In the genomic region with DNA sequence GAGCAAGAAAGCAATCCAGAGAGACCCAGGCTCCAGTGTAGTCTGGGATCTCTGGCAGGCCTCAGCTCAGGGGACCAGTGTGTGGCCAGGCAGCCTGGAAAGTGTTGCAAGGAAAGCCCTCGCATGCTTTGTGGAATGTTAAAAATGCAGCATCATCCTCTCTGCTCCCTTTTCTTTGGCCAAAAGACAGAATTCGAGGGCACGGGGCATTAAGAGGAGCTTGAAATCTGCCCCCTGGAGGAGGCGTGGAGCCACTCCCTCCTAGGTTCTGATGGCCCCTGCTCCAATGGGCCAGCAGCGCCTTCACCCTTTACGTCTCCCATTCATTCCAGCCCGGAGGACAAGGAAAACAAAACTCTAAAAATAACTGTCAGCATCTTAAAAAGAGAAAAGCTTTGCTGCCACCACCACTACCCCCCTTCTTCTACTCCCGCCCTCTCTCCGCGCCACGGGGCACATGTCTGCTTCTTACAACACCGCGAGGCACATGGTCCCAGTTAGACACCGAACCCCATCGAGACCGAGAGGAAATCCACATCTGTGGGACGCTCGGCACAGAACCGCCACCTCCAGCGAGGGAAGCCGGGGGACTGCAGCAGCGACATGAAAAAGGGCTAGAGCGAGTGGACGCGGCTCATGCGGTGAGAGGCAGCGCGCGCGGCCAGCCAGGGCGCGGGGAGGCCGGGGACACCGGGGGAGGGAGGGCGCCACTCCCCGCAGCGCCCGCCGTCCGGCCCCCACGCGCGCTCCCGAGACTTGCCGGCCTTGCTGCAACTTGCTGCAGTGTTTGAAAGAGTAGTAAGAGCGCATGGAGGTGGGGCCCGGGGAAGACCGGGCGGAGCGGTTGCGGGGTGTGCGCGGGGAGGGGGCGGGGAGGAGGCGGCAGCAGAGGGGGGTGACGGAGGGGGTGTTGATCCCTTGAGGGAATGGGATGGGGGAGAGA, we compare ENCODE assay signal across 8 mouse cellular contexts. TPM values are rescaled to one million over a fixed set of nuclear protein-coding genes. Genes with fewer than 3 reads are reported as not detected.
DNase-seq lines count a peak whose midpoint lies in the region; ATAC-seq and TF ChIP-seq lines count a peak whose summit lies in the region.

A gene (plus strand): TSS at position 279 of the 943 bp plus-strand sequence.

- H3K4me1 ChIP-seq in spleen, adult 2 months (ENCODE audit: control insufficient read depth, insufficient read depth, insufficient read length), result no peaks in the 10 kb centered on the region
- peaks cover 2% of the 10 kb centered on the region; the same call in 1 of the 2 replicates for H3K4me1 ChIP-seq in cortical plate, adult 2 months (ENCODE audit: control insufficient read depth, insufficient read depth, low read length)
- H3K4me1 ChIP-seq in liver, postnatal 0 days (ENCODE audit: insufficient read depth), result no peaks in the 10 kb centered on the region

- no peaks in the 10 kb centered on the region for H3K9me3 ChIP-seq in liver, postnatal 0 days (ENCODE audit: low read length)

- peak within 1 kb of the TSS; percentile 46 for H3K4me2 ChIP-seq in liver, postnatal 0 days (ENCODE audit: low read depth, low read length)

- intact Hi-C loops in gastrocnemius, postnatal 36 days (cut with DNase I), result no loop called here

- TF ChIP-seq EP300 in liver, postnatal 0 days (IDR thresholded peaks at IDR 0.05; ENCODE audit: low read depth), result no peak

- no peak for DNase-seq in spleen, adult 2 months (ENCODE audit: low read depth in 1 of 2, low spot score in 2 of 2)
- no peak for DNase-seq in spleen, postnatal 4 days (ENCODE audit: low spot score in 2 of 2)
- peak; percentile 6 to 14 for DNase-seq in gastrocnemius, postnatal 36 days
- peak; percentile 18 to 48 for DNase-seq in layer of hippocampus, adult 18-20 months (ENCODE audit: low spot score in 2 of 2)
- peak; percentile 11 for DNase-seq in liver, postnatal 0 days
- peak; percentile 64 for DNase-seq in right cerebral cortex, adult 18-20 months
- DNase-seq in spleen, adult 18-20 months, result no peak

- ATAC-seq in liver, postnatal 0 days, result no peak

- 6% methylated on average over 54 of the region's 56 CpGs for WGBS in spleen, adult 2 months
- WGBS in liver, postnatal 0 days (ENCODE audit: insufficient replicate concordance), result 5% methylated on average over 53 of the region's 56 CpGs

- H3K4me3 ChIP-seq in spleen, adult 2 months (ENCODE audit: extremely low read depth, insufficient read depth, insufficient read length), result peak within 1 kb of the TSS; percentile 3; the same call in 1 of the 2 replicates
- peak within 1 kb of the TSS; percentile 56 for H3K4me3 ChIP-seq in cortical plate, adult 2 months (ENCODE audit: insufficient read depth, low read length)
- H3K4me3 ChIP-seq in liver, postnatal 0 days (ENCODE audit: low read depth, low read length), result peak within 1 kb of the TSS; percentile 20

- no peak for TF ChIP-seq CTCF in spleen, adult 2 months (IDR thresholded peaks at IDR 0.05; ENCODE audit: extremely low read depth, insufficient read depth, insufficient read length, insufficient replicate concordance)
- TF ChIP-seq CTCF in cortical plate, adult 2 months (IDR thresholded peaks at IDR 0.05; ENCODE audit: extremely low read depth, insufficient read depth, low read length), result no peak
- no peak for TF ChIP-seq CTCF in liver, postnatal 0 days (IDR thresholded peaks at IDR 0.05; ENCODE audit: low read depth)

- no peak within 1 kb of the TSS for H3K9ac ChIP-seq in liver, postnatal 0 days (replicated peaks)

- no peaks in the 10 kb centered on the region for H3K27me3 ChIP-seq in spleen, adult 2 months (ENCODE audit: control insufficient read depth, insufficient read depth, low read length)
- peaks cover 16% of the 10 kb centered on the region for H3K27me3 ChIP-seq in liver, postnatal 0 days (ENCODE audit: insufficient read depth, low read length)

- H3K36me3 ChIP-seq in spleen, adult 2 months (ENCODE audit: control insufficient read depth, insufficient read depth, low read length), result no peaks in the 10 kb centered on the region
- no peaks in the 10 kb centered on the region for H3K36me3 ChIP-seq in liver, postnatal 0 days (replicated peaks; ENCODE audit: insufficient read depth, low read length)

- H3K27ac ChIP-seq in spleen, adult 2 months (ENCODE audit: insufficient read depth, low read length), result no peak within 1 kb of the TSS
- 0 out of 2 replicates have a peak within 1 kb of the TSS, but pooled peaks have one; percentile 17 for H3K27ac ChIP-seq in cortical plate, adult 2 months (ENCODE audit: insufficient read depth, low read length)
- H3K27ac ChIP-seq in liver, postnatal 0 days (ENCODE audit: low read depth), result no peak within 1 kb of the TSS

- no peak for TF ChIP-seq POLR2A in spleen, adult 2 months (IDR thresholded peaks at IDR 0.05; ENCODE audit: low read depth, low read length)
- TF ChIP-seq POLR2A in cortical plate, adult 2 months (IDR thresholded peaks at IDR 0.05; ENCODE audit: extremely low read depth, insufficient read depth, low read length), result no peak

RNA-seq across cellular contexts. Expression of the gene that starts here (rescaled TPM):
- polyA plus RNA-seq in spleen, adult 2 months (2012; rRNA removed), result not detected in 2 replicates
- polyA plus RNA-seq in cortical plate, adult 2 months (2012; rRNA removed), result 2.1 and 3.0 TPM in 2 replicates
- under 1 TPM; 0.10 TPM for total RNA-seq in gastrocnemius, postnatal 36 days (2021)
- total RNA-seq in layer of hippocampus, adult 18-20 months (2021), result 10 to 100 TPM in 1 of 2 experiments, 1 to 10 TPM in 1; 8.6 to 11.9 TPM
- polyA plus RNA-seq in liver, postnatal 0 days (2015; fragmentation: Nextera tagmentation; extraction: Ambion mirVana), result not detected in 2 replicates

Comparison
In these comparisons a context has a peak if more than half of its experiments do, and no peak if none do; other contexts are left out.
1. RNA of the gene that starts here (total RNA-seq): 8.6 to 11.9 TPM in layer of hippocampus, adult 18-20 months; 0.10 TPM in gastrocnemius, postnatal 36 days; every median in the first group is over 4 times any median in the second.
2. Peak in DNase-seq in gastrocnemius, postnatal 36 days; RNA of the gene not detected or under 1 TPM.
3. Peak in DNase-seq, H3K4me3 ChIP-seq and H3K4me2 ChIP-seq in liver, postnatal 0 days; RNA of the gene not detected or under 1 TPM.
4. DNase-seq: peak in layer of hippocampus, adult 18-20 months (2 of 2) and right cerebral cortex, adult 18-20 months (single experiment); none in spleen, adult 2 months (0 of 2), spleen, postnatal 4 days (0 of 2) and spleen, adult 18-20 months (0 of 2).
5. H3K4me3 ChIP-seq: peak in every context shown above with its lines; median percentile 56 in cortical plate, adult 2 months; 20 in liver, postnatal 0 days; 3 in spleen, adult 2 months.